Mouse (Mus musculus) lung, embryonic 15.5 days (tissue): ENCODE measurements around the gene Ccdc148. TPM values are rescaled to one million over a fixed set of nuclear protein-coding genes. Genes with fewer than 3 reads are reported as not detected.

ENCODE experiments used
- ATAC-seq: fragments of 200-750 bp; cut with Nextera tagmentation; 2 replicates; pipeline ENCODE4 v1.8.0; 2017; ENCODE audit warnings: moderate number of reproducible peaks, borderline replicate concordance; ENCODE audit not compliant: low FRiP score, low TSS enrichment; ENCODE audit errors: extremely low read depth
- H3K27ac ChIP-seq: fragments of 300-500 bp; sonication (generic); 2 replicates; pipeline ENCODE4 v1.5.1; 2015; ENCODE audit warnings: moderate library complexity, mild to moderate bottlenecking, inconsistent platforms
- H3K27me3 ChIP-seq: fragments of 300-500 bp; sonication (generic); 2 replicates; pipeline ENCODE4 v1.6.1; 2015; ENCODE audit warnings: inconsistent platforms
- H3K36me3 ChIP-seq: fragments of 300-500 bp; sonication (generic); 2 replicates; pipeline ENCODE4 v1.6.1; 2015; ENCODE audit warnings: inconsistent platforms
- H3K4me1 ChIP-seq: fragments of 300-500 bp; sonication (generic); 2 replicates; pipeline ENCODE4 v1.6.1; 2015; ENCODE audit warnings: inconsistent platforms
- H3K4me2 ChIP-seq: fragments of 300-500 bp; sonication (generic); 2 replicates; pipeline ENCODE4 v1.6.1; 2015; ENCODE audit warnings: inconsistent platforms, mild to moderate bottlenecking, moderate library complexity
- H3K4me3 ChIP-seq: fragments of 300-500 bp; sonication (generic); 2 replicates; pipeline ENCODE4 v1.5.1; 2015; ENCODE audit warnings: mild to moderate bottlenecking, inconsistent platforms
- H3K9ac ChIP-seq: fragments of 300-500 bp; sonication (generic); 2 replicates; pipeline ENCODE4 v1.6.1; 2015; ENCODE audit warnings: inconsistent platforms
- H3K9me3 ChIP-seq: fragments of 300-500 bp; sonication (generic); 2 replicates; pipeline ENCODE4 v1.6.1; 2016; ENCODE audit warnings: inconsistent platforms
- WGBS: fragments of 180-500 bp; shearing (Covaris S2); methylation state at CpG from one replicate; pipeline ENCODE4 v1.1.7; 2015; 5-methylcytosine and 5-hydroxymethylcytosine counted together
- polyA plus RNA-seq: library from polyadenylated mRNA; unstranded; fragments of >200 nt; fragmentation: Nextera tagmentation; extraction: Ambion mirVana; gene quantifications from 2 replicates; pipeline ENCODE4 v1.2.1, GENCODE M21; 2015

The Ccdc148 gene
- polyA plus RNA-seq, 1 experiment from 2014 or later = 2.0 TPM

DNA sequence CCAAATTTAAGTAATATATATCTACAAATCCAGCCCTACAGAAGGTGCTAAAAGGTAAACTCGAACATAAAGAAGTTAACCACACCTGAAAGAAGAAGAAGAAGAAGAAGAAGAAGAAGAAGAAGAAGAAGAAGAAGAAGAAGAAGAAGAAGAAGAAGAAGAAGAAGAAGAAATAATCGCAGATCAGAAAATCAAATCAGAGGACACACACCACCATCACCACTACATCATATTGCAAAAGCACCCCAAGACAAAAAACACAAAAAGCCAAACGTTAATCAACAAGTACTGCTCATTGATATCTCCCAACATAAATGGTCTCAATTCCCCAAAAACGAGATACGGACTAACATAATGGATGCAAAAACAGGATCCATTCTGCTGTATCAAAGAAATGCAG is 301.3 kb downstream of the Ccdc148 start, which contains the start of gene Gm11099:
Gene Gm11099, plus strand, starts transcription at position 301 of the 400 bp plus-strand sequence.
- H3K9me3 ChIP-seq = no peaks in the 10 kb centered on the region
- no peak within 1 kb of the TSS for H3K4me3 ChIP-seq
- no peak within 1 kb of the TSS for H3K9ac ChIP-seq
- H3K27me3 ChIP-seq = no peaks in the 10 kb centered on the region
- WGBS = 82% methylated on average over 5 of the region's 5 CpGs
- H3K4me1 ChIP-seq = no peaks in the 10 kb centered on the region
- H3K36me3 ChIP-seq = no peaks in the 10 kb centered on the region
- H3K4me2 ChIP-seq = no peak within 1 kb of the TSS
- ATAC-seq = no peak
- no peak within 1 kb of the TSS for H3K27ac ChIP-seq

DNA sequence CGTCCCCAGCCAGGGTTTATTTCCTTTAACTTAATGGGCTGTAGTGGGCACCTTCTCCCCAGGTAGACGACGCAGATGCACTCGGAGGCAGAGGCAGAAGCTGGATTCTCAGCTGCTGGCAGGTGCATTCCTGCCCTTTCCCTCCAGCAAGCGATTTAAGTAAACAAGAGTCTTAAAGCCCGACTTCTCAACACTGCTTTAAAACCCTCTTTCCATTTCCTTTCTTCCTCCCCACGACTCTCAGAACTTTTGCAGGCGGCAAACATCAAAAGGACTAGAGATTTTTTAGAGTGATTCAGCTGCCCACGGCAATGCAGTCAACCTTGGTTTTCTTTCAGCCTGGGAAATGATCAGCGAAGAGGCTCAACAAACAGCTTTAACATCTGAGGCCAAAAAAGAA is 316.0 kb downstream of the Ccdc148 start:
- Histone ChIP-seq H3K27ac (peak overlapping the region; percentile 35; the same call in 1 of the 2 replicates), H3K4me1 (no peaks in the 10 kb centered on the region; the same call in 1 of the 2 replicates), H3K36me3 (no peaks in the 10 kb centered on the region), H3K4me3 (no peak overlapping the region), H3K9ac (no peak overlapping the region), H3K4me2 (peak overlapping the region; percentile 7; the same call in 1 of the 2 replicates), H3K27me3 (no peaks in the 10 kb centered on the region), H3K9me3 (no peaks in the 10 kb centered on the region)
- 16% methylated on average over 10 of the region's 10 CpGs for WGBS
- no peak for ATAC-seq

GRCm38 (mm10) chr2:58842443-58842842 is 318.0 kb downstream of the Ccdc148 start:
- no peak for ATAC-seq
- WGBS = 83% methylated on average over 4 of the region's 4 CpGs
- no peaks in the 10 kb centered on the region for H3K27me3 ChIP-seq
- no peaks in the 10 kb centered on the region; the same call in 1 of the 2 replicates for H3K4me1 ChIP-seq
- H3K36me3 ChIP-seq = no peaks in the 10 kb centered on the region
- H3K4me3 ChIP-seq = no peak overlapping the region
- no peaks in the 10 kb centered on the region for H3K9me3 ChIP-seq
- no peak overlapping the region for H3K9ac ChIP-seq
- H3K4me2 ChIP-seq = no peak overlapping the region
- no peak overlapping the region for H3K27ac ChIP-seq

GRCm38 (mm10) chr2:58841021-58841420 is 319.5 kb downstream of the Ccdc148 start:
- no peaks in the 10 kb centered on the region for H3K27me3 ChIP-seq
- ATAC-seq = no peak
- no peak overlapping the region for H3K4me2 ChIP-seq
- no peak overlapping the region for H3K27ac ChIP-seq
- no peak overlapping the region for H3K9ac ChIP-seq
- H3K36me3 ChIP-seq = no peaks in the 10 kb centered on the region
- no peak overlapping the region for H3K4me3 ChIP-seq
- no peaks in the 10 kb centered on the region for H3K9me3 ChIP-seq
- H3K4me1 ChIP-seq = no peaks in the 10 kb centered on the region; the same call in 1 of the 2 replicates
- 67% methylated on average over 3 of the region's 3 CpGs for WGBS

DNA sequence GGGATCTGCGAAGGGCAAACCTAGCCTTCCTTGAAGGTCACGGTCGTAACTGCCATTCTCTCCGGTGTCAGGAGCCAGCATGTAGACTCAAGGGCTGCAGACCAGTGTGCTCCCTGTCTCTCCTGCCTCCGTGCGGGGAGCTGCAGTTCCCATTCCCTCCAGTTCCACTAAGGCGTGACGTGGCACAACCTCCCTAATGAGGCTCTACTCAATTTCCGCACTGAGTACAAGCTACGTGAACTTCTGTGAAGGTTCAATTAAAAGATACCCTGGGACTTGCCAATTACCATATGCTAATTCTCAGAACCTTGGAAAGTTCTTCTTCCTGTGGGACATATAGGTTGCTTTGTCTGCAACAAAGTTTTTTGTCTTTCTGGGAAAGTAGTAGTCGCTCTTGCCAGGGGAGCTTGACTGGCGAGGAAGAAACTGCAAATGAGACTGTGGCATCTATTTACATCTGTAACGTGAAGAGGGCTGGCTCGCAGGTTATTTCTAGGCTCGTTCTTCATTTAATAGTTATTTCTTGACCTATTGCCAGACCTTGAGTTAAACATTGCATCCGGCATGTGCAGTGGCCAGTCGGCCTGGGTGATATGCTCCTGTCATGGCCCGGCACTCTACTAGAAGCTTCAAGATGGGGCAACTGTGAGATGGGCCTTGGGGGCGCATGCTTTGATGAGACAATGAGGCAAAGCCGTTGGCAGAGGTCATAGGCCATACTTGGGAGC is 328.1 kb downstream of the Ccdc148 start:
- H3K4me3 ChIP-seq = no peak overlapping the region
- H3K27ac ChIP-seq = no peak overlapping the region
- ATAC-seq = no peak
- H3K9ac ChIP-seq = no peak overlapping the region
- 93% methylated on average over 20 of the region's 20 CpGs for WGBS
- no peaks in the 10 kb centered on the region for H3K36me3 ChIP-seq
- no peak overlapping the region for H3K4me2 ChIP-seq
- H3K4me1 ChIP-seq = peaks cover 6% of the 10 kb centered on the region
- H3K9me3 ChIP-seq = no peaks in the 10 kb centered on the region
- no peaks in the 10 kb centered on the region for H3K27me3 ChIP-seq

DNA sequence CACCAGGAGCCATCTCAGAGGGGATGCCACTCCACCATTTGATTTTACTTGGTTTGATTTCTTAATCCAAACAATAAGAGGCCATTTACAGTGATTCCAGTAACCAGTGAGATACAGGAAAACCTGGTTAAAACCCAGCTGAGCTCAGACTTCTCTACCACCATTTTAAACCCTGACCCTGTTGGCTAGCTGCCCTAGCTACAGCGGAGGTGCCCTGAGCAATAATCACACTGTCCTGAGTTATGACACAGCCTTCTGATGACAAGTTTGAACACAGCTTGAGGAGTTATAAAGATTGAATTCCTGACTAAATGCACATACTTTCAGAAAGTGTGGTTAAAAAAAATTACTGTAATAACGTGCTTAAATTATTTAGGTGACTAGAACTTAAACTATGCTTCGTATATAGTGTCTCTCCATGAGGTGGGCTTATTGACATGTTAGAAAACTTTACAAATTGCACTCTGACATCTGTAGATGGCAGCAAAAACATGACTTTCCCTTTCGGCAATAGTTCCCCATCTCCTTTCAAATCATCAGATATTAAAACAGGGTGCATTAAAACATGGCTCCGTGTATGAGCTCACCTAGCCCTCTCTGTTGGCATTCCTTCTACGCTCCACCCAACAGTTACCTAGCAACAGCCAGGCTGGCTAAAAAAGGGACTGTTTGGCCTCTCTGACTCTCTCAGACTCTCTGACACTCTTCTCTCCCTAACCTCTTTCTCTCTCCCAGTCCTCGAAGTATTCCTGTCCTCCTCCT is 330.3 kb downstream of the Ccdc148 start:
- no peaks in the 10 kb centered on the region for H3K9me3 ChIP-seq
- WGBS = 43% methylated on average over 7 of the region's 7 CpGs
- H3K27ac ChIP-seq = peak overlapping the region; percentile 73
- H3K27me3 ChIP-seq = no peaks in the 10 kb centered on the region
- no peak overlapping the region for H3K9ac ChIP-seq
- no peak overlapping the region for H3K4me2 ChIP-seq
- peak; percentile 75 for ATAC-seq
- no peak overlapping the region for H3K4me3 ChIP-seq
- H3K4me1 ChIP-seq = peaks cover 7% of the 10 kb centered on the region
- no peaks in the 10 kb centered on the region for H3K36me3 ChIP-seq

DNA sequence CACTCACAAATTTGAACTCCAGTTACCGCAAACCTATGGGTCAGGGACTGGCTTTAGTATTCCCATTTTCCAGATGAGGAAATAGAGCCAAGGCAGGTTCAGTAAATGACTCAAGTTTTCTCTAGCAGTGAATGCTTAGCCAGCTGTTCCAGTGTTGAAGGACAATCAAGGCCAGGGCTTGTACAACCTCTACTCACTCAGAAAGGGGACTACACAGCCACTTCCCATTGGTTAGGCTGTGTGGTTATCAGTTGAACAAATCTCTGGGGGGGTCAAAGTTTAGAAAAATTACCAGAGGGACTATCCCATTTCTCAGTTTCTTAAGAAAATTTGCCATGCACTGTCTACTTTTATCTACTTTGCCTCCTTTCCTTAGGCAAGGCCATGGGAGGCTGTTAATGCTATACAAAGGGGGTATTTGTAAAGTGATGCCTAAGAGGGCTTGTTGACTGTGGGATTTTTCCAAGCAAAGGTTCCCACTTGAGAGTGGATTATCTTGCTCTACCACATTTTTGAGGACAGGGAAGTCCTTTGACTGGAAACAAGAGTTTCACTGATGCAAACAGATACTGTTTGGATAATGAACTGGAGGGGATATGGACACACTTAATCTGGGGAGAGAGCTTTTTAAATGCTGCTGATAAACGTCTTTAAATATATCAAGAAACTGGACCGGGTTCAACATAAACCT is 331.4 kb downstream of the Ccdc148 start:
- Histone ChIP-seq H3K27me3 (no peaks in the 10 kb centered on the region), H3K9ac (no peak overlapping the region), H3K9me3 (no peaks in the 10 kb centered on the region), H3K4me2 (no peak overlapping the region), H3K4me1 (peaks cover 7% of the 10 kb centered on the region), H3K27ac (peak overlapping the region; percentile 79), H3K36me3 (no peaks in the 10 kb centered on the region), H3K4me3 (no peak overlapping the region)
- 41% methylated on average over 3 of the region's 3 CpGs for WGBS
- ATAC-seq = peak; percentile 81

DNA sequence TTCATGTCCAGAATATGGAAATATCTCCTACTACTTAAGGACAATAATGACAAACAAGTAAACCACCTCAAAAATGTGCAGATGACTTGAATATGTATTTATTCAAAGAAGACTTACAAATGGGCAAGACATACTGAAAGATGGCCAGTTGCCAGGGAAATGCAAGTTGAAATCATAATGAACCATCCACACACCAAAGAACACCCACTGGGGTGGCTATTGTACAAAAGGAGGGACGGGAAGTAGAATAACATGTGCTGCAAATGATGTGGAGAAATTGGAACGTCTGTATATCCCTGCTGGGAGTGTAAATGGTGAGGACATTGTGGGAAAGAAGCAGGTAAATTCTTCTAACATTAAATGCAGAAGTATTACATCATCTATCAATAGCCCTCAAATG is 347.5 kb downstream of the Ccdc148 start:
- Histone ChIP-seq H3K4me3 (no peak overlapping the region), H3K36me3 (no peaks in the 10 kb centered on the region), H3K9me3 (no peaks in the 10 kb centered on the region), H3K27me3 (no peaks in the 10 kb centered on the region), H3K27ac (no peak overlapping the region), H3K4me2 (no peak overlapping the region), H3K4me1 (no peaks in the 10 kb centered on the region), H3K9ac (no peak overlapping the region)
- WGBS = 62% methylated on average over 2 of the region's 2 CpGs
- ATAC-seq = no peak

- 0 out of 2 replicates have a peak, but pooled peaks cover 4% of the 10 kb centered on the region for H3K4me1 ChIP-seq
- no peaks in the 10 kb centered on the region for H3K9me3 ChIP-seq
- H3K4me3 ChIP-seq = no peak overlapping the region
- no peak overlapping the region for H3K4me2 ChIP-seq
- H3K27ac ChIP-seq = no peak overlapping the region
- H3K36me3 ChIP-seq = no peaks in the 10 kb centered on the region
- no peaks in the 10 kb centered on the region for H3K27me3 ChIP-seq
- ATAC-seq = no peak
- WGBS = 77% methylated on average over 5 of the region's 5 CpGs
- no peak overlapping the region for H3K9ac ChIP-seq
Observed at GRCm38 (mm10) chr2:58799623-58800022, 360.9 kb downstream of the Ccdc148 start.

- H3K36me3 ChIP-seq = no peaks in the 10 kb centered on the region
- no peaks in the 10 kb centered on the region for H3K27me3 ChIP-seq
- 75% methylated on average over 9 of the region's 9 CpGs for WGBS
- no peak overlapping the region for H3K9ac ChIP-seq
- H3K27ac ChIP-seq = no peak overlapping the region
- no peak overlapping the region for H3K4me2 ChIP-seq
- no peak overlapping the region for H3K4me3 ChIP-seq
- no peaks in the 10 kb centered on the region for H3K9me3 ChIP-seq
- no peak for ATAC-seq
- H3K4me1 ChIP-seq = 0 out of 2 replicates have a peak, but pooled peaks cover 7% of the 10 kb centered on the region
Observed at GRCm38 (mm10) chr2:58799126-58799525, 361.4 kb downstream of the Ccdc148 start.

- H3K9ac ChIP-seq = no peak overlapping the region
- 61% methylated on average over 4 of the region's 4 CpGs for WGBS
- no peak overlapping the region for H3K4me2 ChIP-seq
- peaks cover 7% of the 10 kb centered on the region; the same call in 1 of the 2 replicates for H3K4me1 ChIP-seq
- H3K36me3 ChIP-seq = no peaks in the 10 kb centered on the region
- H3K9me3 ChIP-seq = no peaks in the 10 kb centered on the region
- H3K27ac ChIP-seq = no peak overlapping the region
- no peak for ATAC-seq
- H3K4me3 ChIP-seq = no peak overlapping the region
- no peaks in the 10 kb centered on the region for H3K27me3 ChIP-seq
Observed at GRCm38 (mm10) chr2:58797506-58797905, 363.0 kb downstream of the Ccdc148 start.
